Mouse (Mus musculus) myocyte (in vitro differentiated cells): ENCODE data around the gene Cfh. TPM values are rescaled to one million over a fixed set of nuclear protein-coding genes. Genes with fewer than 3 reads are reported as not detected.

Experiments used
- H3K27me3 ChIP-seq: one replicate; pipeline ENCODE4 v1.6.1; 2011; ENCODE audit not compliant: control insufficient read depth, insufficient read depth, insufficient read length
- H3K36me3 ChIP-seq: one replicate; pipeline ENCODE4 v1.6.1; 2011; ENCODE audit not compliant: control insufficient read depth, insufficient read depth
- H3K4me2 ChIP-seq: one replicate; pipeline ENCODE4 v1.6.1; 2011; ENCODE audit warnings: low read depth, control low read depth
- H3K4me3 ChIP-seq: one replicate; pipeline ENCODE4 v1.5.1; 2011; ENCODE audit warnings: mild to moderate bottlenecking, control low read depth, moderate library complexity
- H3K79me2 ChIP-seq: one replicate; pipeline ENCODE4 v1.6.1; 2011; ENCODE audit not compliant: control insufficient read depth, insufficient read depth
- H3ac ChIP-seq: one replicate; pipeline ENCODE4 v1.6.1; 2011; ENCODE audit not compliant: control insufficient read depth, insufficient read length
- CEBPB ChIP-seq: IDR thresholded peaks from 2 replicates; pipeline ENCODE4 v1.6.1; 2011; ENCODE audit warnings: mild to moderate bottlenecking, moderate library complexity; ENCODE audit not compliant: poor library complexity, insufficient read depth, severe bottlenecking
- E2F4 ChIP-seq: IDR thresholded peaks from one replicate; pipeline ENCODE4 v1.6.1; 2011; ENCODE audit warnings: mild to moderate bottlenecking, control low read depth, moderate library complexity; ENCODE audit not compliant: insufficient read depth
- MAX ChIP-seq: IDR thresholded peaks from one replicate; pipeline ENCODE4 v1.6.1; 2011; ENCODE audit warnings: low read depth, mild to moderate bottlenecking, control low read depth
- MYOD1 ChIP-seq, 3 experiments: IDR thresholded peaks; one replicate each; pipeline ENCODE4 v1.6.1; 2011; ENCODE audit warnings: control low read depth in 2 of 3, low read depth in 2 of 3, mild to moderate bottlenecking in 2 of 3, moderate library complexity in 1 of 3; ENCODE audit not compliant: insufficient read length in 2 of 3, control insufficient read depth in 1 of 3
- MYOG ChIP-seq, 3 experiments: IDR thresholded peaks; one replicate each; pipeline ENCODE4 v1.6.1; 2011; ENCODE audit warnings: control low read depth in 2 of 3, low read depth in 2 of 3, mild to moderate bottlenecking in 2 of 3; ENCODE audit not compliant: insufficient read length in 2 of 3, control insufficient read depth in 1 of 3, insufficient read depth in 1 of 3
- POLR2A ChIP-seq: IDR thresholded peaks from one replicate; pipeline ENCODE4 v1.6.1; 2011; ENCODE audit warnings: low read depth, mild to moderate bottlenecking, control low read depth, moderate library complexity; ENCODE audit not compliant: insufficient read length
- POLR2AphosphoS2 ChIP-seq: IDR thresholded peaks from one replicate; pipeline ENCODE4 v1.6.1; 2011; ENCODE audit warnings: low read depth, control low read depth; ENCODE audit not compliant: insufficient read length
- REST ChIP-seq: IDR thresholded peaks from one replicate; pipeline ENCODE4 v1.6.1; 2011; ENCODE audit warnings: mild to moderate bottlenecking, control low read depth, moderate library complexity; ENCODE audit not compliant: insufficient read depth, insufficient read length
- SRF ChIP-seq: IDR thresholded peaks from one replicate; pipeline ENCODE4 v1.6.1; 2011; ENCODE audit warnings: low read depth; ENCODE audit not compliant: control insufficient read depth, insufficient read length
- TCF12 ChIP-seq: IDR thresholded peaks from one replicate; pipeline ENCODE4 v1.6.1; 2011; ENCODE audit warnings: mild to moderate bottlenecking, control low read depth; ENCODE audit not compliant: poor library complexity, insufficient read depth, severe bottlenecking
- TCF3 ChIP-seq: IDR thresholded peaks from one replicate; pipeline ENCODE4 v1.6.1; 2011; ENCODE audit warnings: low read depth, control low read depth; ENCODE audit not compliant: insufficient read length
- USF1 ChIP-seq: IDR thresholded peaks from one replicate; pipeline ENCODE4 v1.6.1; 2011; ENCODE audit warnings: low read depth, mild to moderate bottlenecking, control low read depth, moderate library complexity
- polyA plus RNA-seq: library from polyadenylated mRNA; unstranded; fragments of >200 nt; fragmentation: generic; extraction: Trizol; gene quantifications from one replicate; pipeline ENCODE4 v1.2.1, GENCODE M21; 2012; ENCODE audit warnings: missing spikeins

Gene Cfh
- polyA plus RNA-seq, 1 experiment: 0.46 TPM

- Histone ChIP-seq H3K36me3 (no peaks in the 10 kb centered on the region), H3K79me2 (no peaks in the 10 kb centered on the region), H3K4me2 (no peak overlapping the region), H3ac (no peak overlapping the region), H3K27me3 (no peaks in the 10 kb centered on the region), H3K4me3 (no peak overlapping the region)
- TF ChIP-seq MYOG (IDR thresholded peaks at IDR 0.05; ENCODE audit: control insufficient read depth in 1 of 3, insufficient read depth in 1 of 3, insufficient read length in 2 of 3, low read depth in 2 of 3): no peak
- no peak for TF ChIP-seq SRF
- no peak for TF ChIP-seq E2F4
- no peak for TF ChIP-seq CEBPB
- no peak for TF ChIP-seq USF1
- TF ChIP-seq TCF12: no peak
- no peak for TF ChIP-seq POLR2A
- no peak for TF ChIP-seq MAX
- no peak for TF ChIP-seq TCF3
- TF ChIP-seq REST: no peak
- TF ChIP-seq POLR2AphosphoS2: no peak
- TF ChIP-seq MYOD1 (IDR thresholded peaks at IDR 0.05; ENCODE audit: control insufficient read depth in 1 of 3, insufficient read length in 2 of 3, low read depth in 2 of 3): no peak
Measured at GRCm38 (mm10) chr1:140069471-140069870, 114.1 kb downstream of the Cfh start.

Other genes with a start within 250 kb of the Cfh start
- gene Kcnt2, start 62.4 kb upstream of the Cfh start, polyA plus RNA-seq: 0.19 TPM